Mouse (Mus musculus): Measurements from ENCODE around the gene Olfr437. TPM values are rescaled to one million over a fixed set of nuclear protein-coding genes. Genes with fewer than 3 reads are reported as not detected.

Olfr437 gene
- not detected for total RNA-seq (2023)

GRCm38 (mm10) chr6:43162982-43163381 lies at the start of gene Olfr437:
Gene Olfr437 (plus strand): TSS chr6:43163282.

DNA sequence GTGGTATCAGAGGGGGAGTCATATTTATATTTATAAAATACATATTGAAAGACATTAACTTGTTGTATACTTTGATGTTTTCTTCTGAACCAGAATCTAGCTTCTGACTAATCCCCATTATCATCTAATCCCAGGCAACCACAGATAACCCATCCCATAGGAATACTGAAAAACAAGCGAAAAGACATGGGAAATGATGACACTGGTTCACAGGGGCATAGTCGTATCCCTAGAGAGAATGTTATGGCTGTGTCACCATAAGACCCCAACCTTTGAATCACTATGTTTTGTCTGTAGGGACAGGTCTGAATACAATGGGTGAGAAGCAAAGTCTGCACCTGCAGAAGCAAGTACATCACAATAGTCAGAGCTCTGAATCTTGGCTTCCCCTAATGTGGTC lies 16.8 kb upstream of the Olfr437 start, which contains the start of gene Olfr237-ps1:
TSS of gene Olfr237-ps1 (plus strand) at position 301 of the 400 bp plus-strand sequence.

DNA sequence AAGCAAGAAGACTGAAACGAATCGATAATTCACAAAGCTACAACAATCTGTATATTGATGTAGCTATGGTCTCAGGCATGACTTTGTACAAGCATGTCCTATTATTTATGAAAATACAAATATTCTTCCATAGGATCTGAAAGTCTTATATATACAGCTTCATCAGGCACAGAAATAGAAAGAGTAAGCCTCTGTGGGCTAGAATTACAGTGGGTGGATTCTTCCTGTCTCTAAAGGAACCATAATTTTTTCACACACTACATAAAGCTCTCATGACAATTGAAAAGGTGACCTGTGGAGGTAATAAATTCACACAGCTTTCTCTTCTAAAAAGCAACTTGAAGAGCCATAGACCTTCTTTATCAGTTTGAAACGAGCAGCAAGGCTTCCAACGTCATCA lies 8.8 kb downstream of the Olfr437 start, which contains the start of gene Olfr13:
TSS of gene Olfr13 (plus strand) at position 301 of the 400 bp plus-strand sequence.

GRCm38 (mm10) chr6:43196781-43197180 lies 33.7 kb downstream of the Olfr437 start, which contains the start of gene Olfr435:
Gene Olfr435 (plus strand): TSS chr6:43197146.

DNA sequence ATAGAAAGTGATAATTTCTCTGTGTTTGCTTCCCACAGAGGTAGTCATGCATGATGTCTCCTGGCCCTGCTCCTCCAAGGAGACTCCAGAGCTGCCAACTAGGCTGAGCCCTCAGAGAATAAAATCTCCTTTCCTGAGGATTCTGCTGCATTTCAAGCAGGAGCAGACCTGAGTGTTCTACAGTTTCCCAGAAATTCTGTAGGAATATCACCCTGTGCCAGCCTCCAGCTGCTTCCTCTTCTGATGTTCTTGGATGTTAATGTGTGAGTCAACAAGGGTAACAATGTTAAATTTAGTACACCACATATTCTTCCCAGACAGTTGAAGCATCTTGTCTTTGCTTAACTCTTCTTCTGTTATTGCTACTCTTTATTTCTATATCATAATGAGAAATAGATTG lies 49.8 kb downstream of the Olfr437 start, which contains the start of gene Olfr434:
TSS of gene Olfr434 (plus strand) at position 149 of the 400 bp plus-strand sequence.

Other genes with a start within 250 kb of the Olfr437 start
- not detected for gene Olfr446, start 241.9 kb upstream of the Olfr437 start, total RNA-seq (2023)
- not detected for gene Olfr444, start 214.2 kb upstream of the Olfr437 start, total RNA-seq (2023)
- gene Olfr441, start 56.9 kb upstream of the Olfr437 start, total RNA-seq (2023), result not detected
- gene Olfr237-ps1, start 16.7 kb upstream of the Olfr437 start, total RNA-seq (2023), result not detected
- gene Olfr13, start 8.9 kb downstream of the Olfr437 start, total RNA-seq (2023), result not detected
- gene Olfr435, start 33.9 kb downstream of the Olfr437 start, total RNA-seq (2023), result not detected
- not detected for gene Olfr434, start 49.7 kb downstream of the Olfr437 start, total RNA-seq (2023)
- gene Olfr47, start 68.2 kb downstream of the Olfr437 start, total RNA-seq (2023), result not detected
- gene Arhgef5, start 102.3 kb downstream of the Olfr437 start, total RNA-seq (2023), result 1.6 TPM
- gene Nobox, start 146.3 kb downstream of the Olfr437 start, total RNA-seq (2023), result not detected